Mouse (Mus musculus): ENCODE results near the gene Prss45. TPM values are rescaled to one million over a fixed set of nuclear protein-coding genes. Genes with fewer than 3 reads are reported as not detected.
"Not testable (repeated sequence)": the region's sequence is repeated elsewhere in the genome, so short reads cannot be mapped to it uniquely, and the experiment has no call there.

The Prss45 gene
- total RNA-seq (2015; ENCODE audit: low replicate concordance) (not detected in 2 replicates), total RNA-seq (2017; ENCODE audit: low replicate concordance) (not detected in 2 replicates)

GRCm38 (mm10) chr9:110834411-110834810 lies at the start of gene Prss45:
Gene Prss45 (plus strand): TSS chr9:110834588.
- no peak for ATAC-seq (replicated peaks; ENCODE audit: low FRiP score, poor library complexity, severe bottlenecking)

GRCm38 (mm10) chr9:110788169-110788568 lies 46.2 kb upstream of the Prss45 start:
- ATAC-seq (replicated peaks; ENCODE audit: low FRiP score, poor library complexity, severe bottlenecking), result no peak

GRCm38 (mm10) chr9:110790462-110790861 lies 43.9 kb upstream of the Prss45 start:
- no peak for ATAC-seq (replicated peaks; ENCODE audit: low FRiP score, poor library complexity, severe bottlenecking)

GRCm38 (mm10) chr9:110797013-110797412 lies 37.4 kb upstream of the Prss45 start:
- ATAC-seq (replicated peaks; ENCODE audit: low FRiP score, poor library complexity, severe bottlenecking), result no peak

- ATAC-seq (replicated peaks; ENCODE audit: low FRiP score, poor library complexity, severe bottlenecking), result no peak
Observed at GRCm38 (mm10) chr9:110797866-110798265, 36.5 kb upstream of the Prss45 start, which contains the start of gene Prss42. Gene Prss42 (plus strand): TSS chr9:110798166.

GRCm38 (mm10) chr9:110800834-110801479 lies 33.4 kb upstream of the Prss45 start:
- ATAC-seq (replicated peaks; ENCODE audit: low FRiP score, poor library complexity, severe bottlenecking), result no peak

- ATAC-seq (replicated peaks; ENCODE audit: low FRiP score, poor library complexity, severe bottlenecking), result no peak
Observed at GRCm38 (mm10) chr9:110803294-110803693, 31.1 kb upstream of the Prss45 start.

GRCm38 (mm10) chr9:110810051-110810450 lies 24.3 kb upstream of the Prss45 start:
- no peak for ATAC-seq (replicated peaks; ENCODE audit: low FRiP score, poor library complexity, severe bottlenecking)

- ATAC-seq (replicated peaks; ENCODE audit: low FRiP score, poor library complexity, severe bottlenecking), result no peak
Observed at GRCm38 (mm10) chr9:110813789-110814188, 20.6 kb upstream of the Prss45 start, which contains the start of gene Prss44. Gene Prss44 (plus strand): TSS chr9:110813994.

GRCm38 (mm10) chr9:110820546-110820945 lies 13.8 kb upstream of the Prss45 start:
- ATAC-seq (replicated peaks; ENCODE audit: low FRiP score, poor library complexity, severe bottlenecking), result not testable (repeated sequence)

GRCm38 (mm10) chr9:110821436-110821835 lies 13.0 kb upstream of the Prss45 start:
- no peak for ATAC-seq (replicated peaks; ENCODE audit: low FRiP score, poor library complexity, severe bottlenecking)

GRCm38 (mm10) chr9:110825426-110825825 lies 9.0 kb upstream of the Prss45 start:
- no peak for ATAC-seq (replicated peaks; ENCODE audit: low FRiP score, poor library complexity, severe bottlenecking)

GRCm38 (mm10) chr9:110825832-110826231 lies 8.6 kb upstream of the Prss45 start:
- no peak for ATAC-seq (replicated peaks; ENCODE audit: low FRiP score, poor library complexity, severe bottlenecking)

GRCm38 (mm10) chr9:110826390-110826789 lies 8.0 kb upstream of the Prss45 start, which contains the start of gene Prss43:
Gene Prss43 (plus strand): TSS chr9:110826690.
- ATAC-seq (replicated peaks; ENCODE audit: low FRiP score, poor library complexity, severe bottlenecking), result no peak

GRCm38 (mm10) chr9:110833021-110833420 lies 1.4 kb upstream of the Prss45 start:
- ATAC-seq (replicated peaks; ENCODE audit: low FRiP score, poor library complexity, severe bottlenecking), result no peak

- no peak for ATAC-seq (replicated peaks; ENCODE audit: low FRiP score, poor library complexity, severe bottlenecking)
Observed at GRCm38 (mm10) chr9:110834961-110835360, 573 bp downstream of the Prss45 start.

- no peak for ATAC-seq (replicated peaks; ENCODE audit: low FRiP score, poor library complexity, severe bottlenecking)
Observed at GRCm38 (mm10) chr9:110836112-110836511, 1.7 kb downstream of the Prss45 start.

GRCm38 (mm10) chr9:110840905-110841304 lies 6.5 kb downstream of the Prss45 start:
- ATAC-seq (replicated peaks; ENCODE audit: low FRiP score, poor library complexity, severe bottlenecking), result no peak

GRCm38 (mm10) chr9:110841438-110841837 lies 7.0 kb downstream of the Prss45 start:
- ATAC-seq (replicated peaks; ENCODE audit: low FRiP score, poor library complexity, severe bottlenecking), result no peak

GRCm38 (mm10) chr9:110844206-110844605 lies 9.8 kb downstream of the Prss45 start, which contains the start of gene Prss46:
Gene Prss46 (plus strand): TSS chr9:110844506.
- no peak for ATAC-seq (replicated peaks; ENCODE audit: low FRiP score, poor library complexity, severe bottlenecking)

GRCm38 (mm10) chr9:110849162-110849561 lies 14.8 kb downstream of the Prss45 start:
- ATAC-seq (replicated peaks; ENCODE audit: low FRiP score, poor library complexity, severe bottlenecking), result no peak

GRCm38 (mm10) chr9:110855903-110856302 lies 21.5 kb downstream of the Prss45 start:
- no peak for ATAC-seq (replicated peaks; ENCODE audit: low FRiP score, poor library complexity, severe bottlenecking)
